Mouse (Mus musculus): ENCODE data around the gene Rnf115. TPM values are rescaled to one million over a fixed set of nuclear protein-coding genes. Genes with fewer than 3 reads are reported as not detected.
"Not testable (repeated sequence)": the region's sequence is repeated elsewhere in the genome, so short reads cannot be mapped to it uniquely, and the experiment has no call there.

Rnf115 gene
- total RNA-seq, 2 experiments from 2014 or later: 25.3 to 25.6 TPM

DNA sequence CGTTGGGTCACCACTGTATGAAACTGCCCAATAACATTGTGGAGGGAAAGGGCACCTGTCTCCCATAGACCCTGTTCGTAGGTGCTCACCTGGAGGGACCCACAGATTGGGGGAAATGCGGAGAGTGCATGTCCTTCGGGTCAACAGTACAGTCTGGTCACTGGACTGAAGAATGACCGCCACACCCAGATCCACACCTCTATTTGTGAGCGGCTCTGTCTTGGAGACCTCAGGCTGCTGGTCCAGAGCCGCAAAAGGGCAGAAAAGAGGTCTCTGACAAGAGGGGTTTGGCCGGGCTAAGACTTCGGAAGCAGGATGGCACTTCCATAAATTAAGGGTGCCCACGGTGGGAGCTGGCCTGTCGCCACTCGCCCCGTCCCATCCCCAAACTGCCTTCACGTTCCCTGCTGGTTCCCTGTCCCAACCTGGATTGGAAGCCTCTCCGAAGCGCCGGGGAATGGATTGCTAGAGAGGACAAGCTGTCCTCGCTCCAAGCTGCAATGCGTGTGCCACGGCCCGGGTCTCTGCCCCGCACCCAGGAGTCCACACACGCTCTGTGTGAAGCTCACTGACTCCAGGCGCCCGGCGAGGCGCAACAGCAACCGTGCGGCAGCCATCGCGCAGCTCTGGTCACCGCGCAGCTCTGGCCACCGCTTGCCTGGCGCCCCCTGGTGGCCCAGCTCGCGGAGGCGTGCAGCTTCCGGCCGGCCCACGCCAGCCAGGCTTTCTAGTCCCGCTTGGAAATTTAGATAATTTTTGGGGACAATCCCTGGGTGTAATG lies 19.4 kb upstream of the Rnf115 start, which contains the start of gene Nudt17:
TSS of gene Nudt17 (minus strand) at position 660 of the 781 bp plus-strand sequence.
- peak; percentile 91 for DNase-seq

DNA sequence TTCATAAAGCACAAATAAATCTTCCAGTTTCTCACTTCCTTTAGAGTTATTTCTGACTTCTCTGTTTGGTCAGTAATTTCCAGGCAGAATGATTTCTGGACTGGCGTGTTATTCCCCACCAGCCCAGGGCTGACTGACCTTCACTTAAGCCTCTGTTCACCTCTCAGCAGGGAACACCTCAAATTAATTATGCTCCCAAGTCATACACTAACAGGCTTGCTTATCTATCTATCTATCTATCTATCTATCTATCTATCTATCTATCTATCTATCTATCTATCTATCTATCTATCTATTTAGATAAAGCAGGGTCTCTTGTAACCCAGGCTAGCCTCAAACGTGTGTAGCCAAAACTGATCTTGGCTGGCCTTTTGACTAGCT lies 18.8 kb upstream of the Rnf115 start:
- DNase-seq: no peak

- no peak for DNase-seq
These were observed 13.2 kb upstream of the Rnf115 start for GRCm38 (mm10) chr3:96714286-96714685.

GRCm38 (mm10) chr3:96715854-96716253 lies 11.6 kb upstream of the Rnf115 start:
- DNase-seq: no peak

GRCm38 (mm10) chr3:96719173-96719572 lies 8.3 kb upstream of the Rnf115 start:
- DNase-seq: peak; percentile 52

- no peak for DNase-seq
These were observed 567 bp downstream of the Rnf115 start for GRCm38 (mm10) chr3:96727828-96728633.

DNA sequence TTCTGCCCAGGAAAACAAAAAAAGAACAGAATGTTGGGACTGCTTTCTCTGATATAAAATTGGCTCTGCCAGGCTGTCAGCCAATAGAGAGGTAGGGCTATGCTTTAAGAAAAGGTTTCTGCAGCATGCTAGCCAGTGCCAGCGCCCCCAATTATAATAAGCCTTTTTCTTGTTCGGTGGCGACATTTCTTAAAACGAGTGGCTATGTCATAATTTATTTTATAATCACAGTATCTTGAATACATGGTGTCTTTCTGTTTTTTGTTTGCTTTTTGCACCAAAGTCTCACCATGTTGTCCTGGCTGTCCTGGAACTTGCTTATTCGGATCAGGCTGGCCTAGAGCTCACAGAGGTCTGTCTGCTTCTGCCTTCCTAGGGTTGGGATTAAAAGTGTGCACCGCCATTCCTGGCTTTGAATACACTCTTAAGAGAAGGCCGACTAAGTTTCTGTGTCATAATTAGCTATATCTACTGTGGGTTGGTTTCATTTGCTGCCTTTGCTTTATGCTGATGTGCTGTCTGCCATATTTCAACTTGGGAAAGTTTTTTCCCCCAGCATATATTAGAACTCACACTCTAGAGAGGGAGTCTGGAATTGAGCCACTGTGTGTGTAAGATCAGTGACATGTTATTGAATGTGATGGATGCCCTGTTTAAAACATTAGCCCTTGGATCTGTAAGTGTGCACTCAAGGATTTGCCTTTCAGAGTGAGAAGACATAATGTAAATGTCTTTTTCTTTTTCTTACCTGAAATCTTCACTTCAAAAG lies 1.4 kb downstream of the Rnf115 start:
- no peak for DNase-seq

DNA sequence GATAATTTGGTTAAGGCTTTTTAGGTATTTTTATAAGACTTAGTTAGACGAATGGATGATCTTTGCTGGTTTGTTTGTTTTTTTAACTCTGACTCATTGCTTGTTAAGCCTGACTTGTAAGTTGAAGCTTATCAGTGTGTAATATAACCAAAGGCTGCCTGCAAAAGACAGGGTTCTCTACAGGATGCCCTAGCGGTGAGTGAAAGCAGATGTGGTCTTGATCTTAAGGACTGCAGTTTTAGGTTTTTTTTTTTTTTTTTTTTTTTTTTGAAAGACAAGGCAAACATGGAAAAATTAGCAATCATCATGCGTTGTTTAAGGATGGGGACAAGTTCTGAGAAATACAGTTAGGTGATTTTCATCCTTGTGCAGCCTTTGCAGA lies 1.9 kb downstream of the Rnf115 start:
- DNase-seq: no peak

DNA sequence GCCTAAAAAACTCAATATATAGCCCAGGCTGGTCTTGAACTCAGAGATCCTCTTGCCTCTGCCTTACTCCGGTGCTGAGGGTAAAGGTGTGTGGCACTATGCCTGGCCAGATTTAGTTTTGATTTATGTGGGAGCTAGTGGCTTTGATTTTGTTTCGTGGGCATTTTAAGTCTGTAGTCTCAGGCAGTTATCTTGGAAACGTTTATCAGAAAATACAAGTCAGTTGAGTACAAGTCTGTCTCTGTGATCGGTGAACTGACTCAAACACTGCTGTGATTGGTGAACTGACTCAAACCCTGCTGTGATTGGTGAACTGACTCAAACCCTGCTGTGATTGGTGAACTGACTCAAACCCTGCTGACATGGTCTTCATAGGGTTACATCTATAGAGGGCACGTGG lies 3.3 kb downstream of the Rnf115 start:
- no peak for DNase-seq

DNA sequence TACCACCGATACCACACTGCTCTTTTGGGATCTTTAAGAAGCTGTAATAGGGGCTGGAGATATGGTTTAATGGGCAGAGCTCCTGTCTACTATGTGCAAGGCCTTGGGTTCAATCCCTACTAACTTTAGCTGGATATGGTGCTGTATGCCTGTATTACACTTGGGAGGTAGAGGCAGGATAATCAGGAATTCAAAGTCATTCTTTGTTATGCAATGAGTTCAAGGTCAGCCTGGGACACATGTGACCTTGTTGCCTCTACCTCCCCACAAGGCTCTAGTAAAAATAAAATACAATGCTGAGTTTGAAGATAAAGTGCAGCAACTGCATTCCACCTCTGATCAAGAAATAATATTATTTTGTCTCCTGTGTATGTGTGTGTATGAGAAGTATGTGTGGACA lies 6.5 kb downstream of the Rnf115 start:
- DNase-seq: no peak

DNA sequence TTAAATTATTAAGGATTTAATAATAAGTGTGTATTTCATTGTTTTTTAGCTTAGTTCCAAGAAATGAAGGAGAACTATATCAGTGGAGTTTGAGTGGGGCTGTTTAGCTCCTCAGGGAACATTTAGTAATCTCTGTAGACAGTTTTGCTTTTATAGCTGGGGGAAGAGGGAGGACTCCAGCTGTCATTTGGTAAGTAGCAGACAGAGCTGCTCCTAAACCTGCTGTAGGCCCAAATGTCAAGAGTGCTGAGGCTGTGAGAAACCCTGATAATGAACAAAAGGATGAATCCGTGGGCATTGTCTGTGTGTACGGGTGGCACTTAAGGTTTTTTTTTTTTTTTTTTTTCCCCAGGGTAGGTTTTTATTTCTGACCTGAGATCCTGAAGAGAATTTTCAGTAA lies 7.7 kb downstream of the Rnf115 start:
- DNase-seq: no peak

GRCm38 (mm10) chr3:96737013-96737740 lies 9.7 kb downstream of the Rnf115 start:
- no peak for DNase-seq

DNA sequence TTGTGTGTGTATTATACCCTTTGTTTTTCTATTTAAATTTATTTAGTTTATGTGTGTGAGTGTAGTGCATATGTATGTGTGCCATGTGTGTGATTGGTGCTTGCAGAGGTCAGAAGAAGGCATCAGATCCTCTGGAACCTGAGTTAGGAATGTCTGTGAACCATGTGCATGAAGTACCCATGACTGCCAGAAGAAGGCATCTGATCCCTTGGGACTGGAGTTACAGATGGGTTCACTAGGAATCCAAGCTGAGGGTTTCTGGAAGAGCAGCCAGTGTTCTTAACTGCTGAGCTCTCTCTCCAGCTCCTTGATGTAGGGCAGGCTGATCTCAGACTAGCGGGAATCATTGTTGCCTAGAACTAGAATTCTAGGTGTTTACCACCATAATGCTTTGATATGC lies 10.5 kb downstream of the Rnf115 start:
- DNase-seq: no peak

DNA sequence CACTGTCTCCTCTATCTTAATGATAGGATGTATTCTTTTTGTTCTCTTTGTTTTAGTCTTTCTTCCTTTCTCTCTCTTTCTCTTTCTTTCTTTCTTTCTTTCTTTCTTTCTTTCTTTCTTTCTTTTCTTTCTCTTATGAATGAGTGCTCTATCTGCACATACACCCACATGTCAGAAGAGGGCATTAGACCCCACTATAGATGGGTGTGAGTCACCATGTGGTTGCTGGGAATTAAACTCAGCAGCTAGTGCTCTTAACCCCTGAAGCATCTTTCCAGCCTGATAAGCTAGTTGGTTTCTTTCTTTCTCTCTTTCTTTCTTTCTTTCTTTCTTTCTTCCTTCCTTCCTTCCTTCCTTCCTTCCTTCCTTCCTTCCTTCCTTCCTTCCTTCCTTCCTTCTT lies 12.8 kb downstream of the Rnf115 start:
- not testable (repeated sequence) for DNase-seq

GRCm38 (mm10) chr3:96744348-96744747 lies 16.9 kb downstream of the Rnf115 start:
- no peak for DNase-seq

DNA sequence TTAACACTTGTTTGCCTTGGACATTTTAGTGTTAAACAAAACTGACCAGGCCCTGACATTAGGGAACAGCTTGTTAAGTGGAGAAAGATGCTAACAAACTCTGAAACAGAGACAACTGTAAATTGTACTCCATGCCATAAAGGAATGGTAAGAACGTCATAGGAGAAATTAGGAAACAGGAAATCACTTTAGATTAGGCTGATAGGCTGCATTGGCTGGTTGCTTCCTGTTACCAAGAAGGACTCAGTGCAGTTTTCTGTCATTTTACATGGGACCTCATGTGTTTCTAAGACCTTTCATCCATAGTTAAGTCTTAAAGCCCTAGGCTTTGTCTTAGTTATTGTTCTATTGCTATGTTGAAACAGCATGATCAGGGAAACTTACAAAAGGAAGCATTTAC lies 19.4 kb downstream of the Rnf115 start:
- DNase-seq: no peak

- no peak for DNase-seq
These were observed 28.5 kb downstream of the Rnf115 start for GRCm38 (mm10) chr3:96755935-96756334.

GRCm38 (mm10) chr3:96757691-96758090 lies 30.2 kb downstream of the Rnf115 start:
- DNase-seq: peak; percentile 58

- no peak for DNase-seq
These were observed 32.2 kb downstream of the Rnf115 start for GRCm38 (mm10) chr3:96759695-96760094.

DNA sequence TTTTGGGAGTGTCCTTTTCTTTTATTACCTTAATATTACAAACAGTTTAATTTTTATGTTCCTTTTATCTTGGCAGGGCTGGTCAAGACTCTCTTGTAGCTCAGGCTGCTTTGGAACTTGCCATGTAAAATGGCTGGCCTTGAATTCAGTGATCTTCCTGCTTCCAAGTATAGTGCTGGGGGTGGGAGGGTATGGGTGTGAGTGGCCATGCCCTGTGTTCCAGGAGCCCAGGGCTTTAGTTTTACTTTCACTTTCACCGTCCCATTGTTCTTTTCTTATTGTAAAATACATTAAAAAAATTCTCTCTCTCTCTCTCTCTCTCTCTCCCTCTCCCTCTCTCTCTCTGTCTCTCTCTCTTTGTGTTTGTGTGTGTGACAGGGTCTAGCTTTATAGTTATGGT lies 37.1 kb downstream of the Rnf115 start:
- DNase-seq: no peak

DNA sequence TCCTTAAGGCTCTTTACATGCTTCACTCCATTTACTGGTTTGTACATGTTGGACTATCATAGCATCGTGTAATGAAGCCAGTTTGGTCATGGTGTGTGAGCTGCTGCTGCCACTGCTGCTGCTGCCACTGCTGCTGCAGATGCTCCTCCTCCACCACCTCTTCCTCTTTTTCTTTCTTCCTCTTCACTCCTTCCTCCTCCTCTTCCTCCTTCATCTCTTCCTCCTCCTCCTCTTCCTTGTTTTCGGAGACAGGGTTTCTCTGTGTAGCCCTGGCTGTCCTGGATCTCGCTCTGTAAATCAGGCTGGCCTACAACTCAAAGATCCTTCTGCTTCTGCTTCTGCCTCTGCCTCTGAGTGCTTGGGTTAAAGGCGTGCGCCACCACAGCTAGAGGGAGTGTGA lies 42.5 kb downstream of the Rnf115 start:
- no peak for DNase-seq

- DNase-seq: no peak
These were observed 45.5 kb downstream of the Rnf115 start for GRCm38 (mm10) chr3:96772949-96773348.

Measured in heart, postnatal 4 days (tissue).